Mouse (Mus musculus) heart, adult 11 months (tissue): ENCODE data around the gene Olfr866.

Source experiments
- DNase-seq: peaks from one replicate; pipeline ENCODE4 v3.0.0; 2022

Gene Olfr866

DNA sequence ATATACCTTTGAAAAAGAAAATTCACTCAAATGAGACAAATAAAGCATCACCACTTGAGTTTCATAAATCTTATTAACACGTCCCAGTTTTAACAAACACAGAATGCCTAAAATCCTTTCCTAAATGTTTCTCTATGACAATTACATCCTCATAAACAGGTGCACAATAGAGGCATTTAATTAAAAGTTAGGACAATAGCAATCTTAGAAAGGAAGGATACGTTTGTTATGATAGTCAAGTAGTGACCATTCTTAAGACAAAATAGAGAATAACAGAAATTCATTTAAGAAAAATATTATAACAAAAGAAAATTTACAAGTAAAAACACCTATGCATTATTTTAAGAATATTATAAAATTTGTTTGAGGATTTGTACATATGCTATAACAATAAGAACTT, at the start of gene Olfr866:
TSS of gene Olfr866 (minus strand) at position 101 of the 400 bp plus-strand sequence.
- no peak for DNase-seq

DNA sequence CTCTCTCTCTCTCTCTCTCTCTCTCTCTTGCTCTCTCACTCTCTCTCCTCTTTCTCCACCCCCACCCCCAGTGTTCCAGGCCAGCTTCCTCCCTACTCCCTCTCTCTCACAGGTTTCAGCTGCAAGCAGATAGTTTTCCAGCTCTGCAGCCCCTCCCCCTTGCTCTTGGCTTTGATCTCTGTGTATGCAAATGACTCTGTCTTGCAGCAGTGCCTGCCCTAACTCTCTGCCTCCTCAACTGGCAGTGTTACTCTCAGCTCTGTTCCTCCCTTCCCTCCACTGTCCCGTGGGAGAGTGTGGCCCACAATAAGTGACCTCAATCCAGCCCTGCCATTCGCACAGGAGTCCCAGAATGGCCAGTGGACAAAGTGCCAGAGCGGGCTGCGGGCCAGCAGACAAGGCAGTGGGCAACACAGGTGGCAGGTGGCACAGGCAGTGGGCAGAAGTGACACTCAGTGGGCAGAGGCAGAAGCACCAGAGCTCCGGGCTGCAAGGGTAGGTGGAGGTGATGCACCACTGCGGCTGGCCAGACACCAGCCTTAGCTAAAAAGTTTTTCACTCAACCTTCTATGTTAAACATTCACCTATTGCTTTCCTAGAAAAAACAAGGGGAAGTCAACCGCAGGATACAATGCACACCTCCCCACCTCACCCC, 45.8 kb upstream of the Olfr866 start:
- DNase-seq, result no peak

DNA sequence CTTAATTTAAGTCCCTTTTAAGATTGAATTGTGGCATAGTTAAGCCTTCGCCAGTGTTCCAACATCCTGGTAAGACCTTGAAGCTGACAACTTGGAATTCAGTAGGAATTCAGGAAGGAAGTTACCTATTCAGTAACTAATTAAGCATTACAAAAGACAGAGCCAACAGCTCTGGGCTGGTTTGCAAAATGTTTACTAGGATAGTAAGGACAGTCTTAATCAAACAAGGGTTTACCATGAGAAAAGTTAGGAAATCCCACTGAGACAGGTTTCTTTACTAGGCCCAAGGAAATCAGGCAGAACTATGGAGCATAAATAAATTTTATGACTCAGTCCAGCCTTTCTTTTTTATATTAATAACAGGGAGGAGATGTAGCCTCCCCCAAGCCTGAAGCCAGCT, 43.5 kb upstream of the Olfr866 start:
- no peak for DNase-seq

DNA sequence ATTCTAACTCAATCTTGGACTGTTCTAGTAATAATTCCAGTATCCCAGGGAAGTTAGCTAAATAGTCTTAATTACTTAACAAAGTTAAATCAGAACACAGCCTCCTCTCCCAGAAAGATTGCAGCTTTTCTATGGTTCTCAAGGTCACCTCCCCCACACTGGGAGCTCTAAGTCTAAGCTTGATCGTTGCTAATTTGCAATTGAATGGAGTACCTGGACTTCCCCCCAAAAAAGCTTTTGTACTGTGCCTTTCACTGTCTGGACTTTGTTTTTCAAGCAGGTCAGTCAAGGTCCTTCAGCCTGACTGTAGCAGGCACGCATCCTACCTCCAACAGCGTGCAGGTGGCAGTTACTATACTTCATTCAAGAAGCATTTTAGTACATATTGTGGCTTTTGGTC, 42.4 kb upstream of the Olfr866 start:
- no peak for DNase-seq

DNA sequence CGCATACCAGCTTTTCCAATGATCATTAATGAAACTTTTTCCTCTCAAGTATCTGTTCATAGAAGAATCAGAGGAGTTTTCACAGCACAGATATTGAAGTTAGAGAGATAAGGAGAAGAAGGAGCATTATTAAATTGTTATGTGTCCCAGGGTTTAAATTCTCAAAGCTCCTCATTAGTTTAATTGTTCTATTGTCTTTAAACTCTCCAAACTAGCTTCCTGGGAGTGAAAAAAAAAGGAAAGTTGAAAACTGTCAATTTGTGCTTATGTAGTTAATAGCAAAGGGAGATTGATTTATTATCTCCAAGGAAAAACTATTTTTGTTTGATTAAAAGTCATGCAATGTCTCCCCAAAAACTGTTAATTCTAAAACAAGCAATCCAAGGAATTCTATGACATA, 29.6 kb upstream of the Olfr866 start, which contains the start of gene Olfr867:
TSS of gene Olfr867 (minus strand) at position 101 of the 400 bp plus-strand sequence.
- no peak for DNase-seq

DNA sequence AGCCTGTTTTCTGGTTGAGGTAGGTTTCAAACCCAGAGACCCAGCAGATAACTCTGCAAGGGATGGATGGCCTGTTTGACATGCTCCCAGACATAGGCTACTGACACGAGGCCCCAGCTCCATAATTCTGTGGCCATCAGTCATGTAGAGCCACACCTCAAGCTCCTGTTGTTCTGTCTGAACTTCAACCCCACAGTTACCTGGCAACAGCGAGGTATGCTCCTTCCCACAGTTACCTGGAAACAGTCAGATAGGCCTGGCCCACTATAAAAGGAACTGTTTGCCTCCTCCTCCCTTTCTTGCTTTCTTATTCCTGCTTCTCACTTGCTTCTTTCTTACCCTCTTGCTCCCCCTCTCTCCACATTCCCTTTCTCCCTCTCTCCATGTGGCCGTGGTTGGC, 20.1 kb upstream of the Olfr866 start:
- DNase-seq, result no peak
